Mouse (Mus musculus): ENCODE measurements around the gene Cfap99. TPM values are rescaled to one million over a fixed set of nuclear protein-coding genes. Genes with fewer than 3 reads are reported as not detected.

Cfap99 gene
- polyA plus RNA-seq (2021; fragmentation: Nextera tagmentation): 0.27 and 0.28 TPM in 2 replicates
- long read RNA-seq, experiment 1, partial matches to known transcripts: 0 of 3 reads
- long read RNA-seq, experiment 1, other reads (novel, unspliced or antisense): 3 of 3 reads
- long read RNA-seq, experiment 2: 0 reads

DNA sequence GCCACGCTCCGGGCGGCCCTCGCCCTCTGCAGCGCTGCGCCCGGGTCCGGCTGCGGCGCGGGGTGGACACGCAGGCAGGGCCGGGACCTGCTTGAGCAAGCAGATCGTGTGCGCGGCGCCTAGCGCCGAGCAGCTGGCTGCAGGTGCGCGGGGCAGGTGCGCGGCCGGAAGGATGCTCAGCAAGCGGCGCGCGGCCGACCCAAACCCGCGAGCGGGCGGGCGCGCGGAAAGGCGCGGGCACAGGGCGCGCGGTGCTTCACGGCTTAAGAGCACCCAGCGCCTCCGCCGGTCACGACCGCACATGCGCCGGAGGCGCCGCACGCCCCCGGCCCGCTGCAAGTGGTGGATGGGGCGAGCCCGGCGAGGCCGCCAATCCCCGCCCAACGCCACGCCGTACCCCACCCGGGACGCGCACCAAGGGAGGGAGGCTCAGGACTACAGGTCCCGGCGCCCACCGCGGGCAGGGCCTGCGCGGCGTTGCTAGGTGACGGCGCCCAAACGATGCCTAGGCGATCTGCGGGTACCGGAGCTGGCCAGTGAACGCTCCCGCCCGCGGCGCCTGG lies at the start of gene Cfap99, which contains the start of gene Zfyve28:
Cfap99 (plus strand) TSS at position 447 of the 563 bp plus-strand sequence.
Zfyve28 (minus strand) TSS at position 296 of the 563 bp plus-strand sequence.

GRCm38 (mm10) chr5:34336097-34336774 lies 47.8 kb downstream of the Cfap99 start, which contains the start of gene Rnf4:
Rnf4 (plus strand) TSS chr5:34336289.

DNA sequence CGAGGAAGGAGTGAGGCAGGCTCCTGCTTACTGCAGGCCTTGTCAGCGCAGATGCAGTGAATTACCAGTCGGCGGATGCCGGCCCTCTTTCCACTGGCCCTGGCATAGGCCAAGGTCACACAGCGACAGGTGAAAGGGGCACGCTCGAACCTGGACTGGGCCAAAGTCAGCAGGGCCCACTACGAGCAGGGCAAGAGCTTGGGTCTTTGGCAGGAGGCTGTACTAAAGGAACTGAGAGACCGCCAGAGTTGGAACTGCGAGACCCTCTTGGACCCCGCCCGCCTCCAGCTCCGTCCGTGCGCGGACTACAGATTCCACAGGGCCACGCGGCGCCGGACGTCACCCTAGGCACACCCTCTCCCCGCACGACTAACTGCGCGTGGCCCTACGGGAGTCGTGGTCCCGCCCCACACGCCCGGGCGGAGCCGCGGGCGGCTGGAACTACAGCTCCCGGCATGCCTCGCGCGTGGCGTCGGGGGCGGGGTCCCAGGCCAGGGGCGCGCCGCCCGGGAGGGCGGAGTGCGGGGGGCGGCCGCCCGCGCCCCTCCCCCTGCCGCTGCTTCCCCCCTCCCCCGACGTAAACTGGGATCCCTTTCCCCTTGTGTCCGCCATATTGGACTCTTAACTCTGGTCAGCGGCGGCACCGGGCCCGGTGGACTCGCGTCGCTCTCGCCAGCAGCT lies 81.1 kb downstream of the Cfap99 start, which contains the start of gene Fam193a:
Fam193a (plus strand) TSS at position 593 of the 681 bp plus-strand sequence.

Other genes starting within 250 kb of the Cfap99 start
- 0.11 and 0.32 TPM in 2 replicates for gene Poln, start 119.2 kb upstream of the Cfap99 start, polyA plus RNA-seq (2021; fragmentation: Nextera tagmentation)
- gene Haus3, start 119.1 kb upstream of the Cfap99 start, polyA plus RNA-seq (2021; fragmentation: Nextera tagmentation): 7.5 and 8.2 TPM in 2 replicates
- gene Mxd4, start 100.9 kb upstream of the Cfap99 start, polyA plus RNA-seq (2021; fragmentation: Nextera tagmentation): 23.1 and 26.7 TPM in 2 replicates
- 10.6 and 19.8 TPM in 2 replicates for gene Zfyve28, start 151 bp upstream of the Cfap99 start, polyA plus RNA-seq (2021; fragmentation: Nextera tagmentation)
- gene Rnf4, start 47.7 kb downstream of the Cfap99 start, polyA plus RNA-seq (2021; fragmentation: Nextera tagmentation): 57.0 and 68.2 TPM in 2 replicates
- 3.9 and 6.3 TPM in 2 replicates for gene Fam193a, start 81.3 kb downstream of the Cfap99 start, polyA plus RNA-seq (2021; fragmentation: Nextera tagmentation)
- gene Tnip2, start 225.4 kb downstream of the Cfap99 start, polyA plus RNA-seq (2021; fragmentation: Nextera tagmentation): 5.8 and 7.6 TPM in 2 replicates
- 0.58 and 1.3 TPM in 2 replicates for gene Sh3bp2, start 237.2 kb downstream of the Cfap99 start, polyA plus RNA-seq (2021; fragmentation: Nextera tagmentation)

Data from left cerebral cortex, adult 6 months (tissue).